Mouse (Mus musculus): ENCODE measurements around the gene Gm10959. TPM values are rescaled to one million over a fixed set of nuclear protein-coding genes. Genes with fewer than 3 reads are reported as not detected.
A peak's percentile ranks its signal among the peaks of the same experiment; 100 is the strongest.

Gene Gm10959
- polyA plus RNA-seq, 1 experiment from 2014 or later = not detected

DNA sequence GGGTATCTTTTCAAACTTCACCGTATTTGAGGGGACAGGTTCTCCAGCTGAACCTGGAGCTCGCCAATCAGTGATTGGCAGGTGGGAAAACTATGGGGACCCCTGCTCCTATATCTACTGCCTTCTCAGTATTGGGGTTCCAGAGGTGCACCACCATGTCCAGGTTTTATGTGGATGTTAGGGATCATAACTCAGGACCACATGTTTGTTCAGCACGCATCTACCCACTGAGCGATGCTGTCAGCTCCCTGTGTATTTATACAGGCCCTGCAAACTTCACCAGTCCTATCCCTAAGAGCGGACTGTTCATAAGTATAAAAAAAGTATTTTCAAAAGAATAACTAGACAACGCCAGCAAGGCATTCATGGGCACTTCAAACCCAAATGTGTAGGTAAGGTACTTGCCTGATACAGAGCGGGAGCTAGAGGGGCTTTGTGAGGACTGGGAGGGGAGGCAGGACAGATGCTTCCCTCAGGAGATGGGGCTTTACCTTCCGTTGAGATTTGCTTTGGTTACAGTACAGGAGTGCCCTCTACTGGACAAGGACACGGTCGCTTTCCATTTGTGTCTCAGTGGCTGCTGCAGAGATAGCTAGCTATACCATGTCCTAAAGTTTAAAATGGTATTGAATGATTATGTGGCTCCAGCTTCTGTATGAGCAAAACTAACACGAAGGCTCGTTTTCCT is 15.3 kb downstream of the Gm10959 start:
- Histone ChIP-seq H3K4me3 (replicated peaks; ENCODE audit: low read length) (no peak overlapping the region), H3K27me3 (replicated peaks; ENCODE audit: control insufficient read depth, insufficient read depth, low read length) (no peaks in the 10 kb centered on the region), H3K9ac (replicated peaks; ENCODE audit: low read depth, low read length) (no peak overlapping the region), H3K4me1 (replicated peaks; ENCODE audit: control insufficient read depth, insufficient read depth, low read length) (0 out of 2 replicates have a peak, but pooled peaks cover 2% of the 10 kb centered on the region), H3K36me3 (ENCODE audit: control insufficient read depth, insufficient read depth) (no peaks in the 10 kb centered on the region), H3K27ac (ENCODE audit: low read length) (no peak overlapping the region), H3K9me3 (ENCODE audit: control insufficient read depth, low read length) (no peaks in the 10 kb centered on the region), H3K4me2 (ENCODE audit: low read length) (no peak overlapping the region)
- 49% methylated on average over 12 of the region's 12 CpGs for WGBS
- peak; percentile 90 for ATAC-seq

DNA sequence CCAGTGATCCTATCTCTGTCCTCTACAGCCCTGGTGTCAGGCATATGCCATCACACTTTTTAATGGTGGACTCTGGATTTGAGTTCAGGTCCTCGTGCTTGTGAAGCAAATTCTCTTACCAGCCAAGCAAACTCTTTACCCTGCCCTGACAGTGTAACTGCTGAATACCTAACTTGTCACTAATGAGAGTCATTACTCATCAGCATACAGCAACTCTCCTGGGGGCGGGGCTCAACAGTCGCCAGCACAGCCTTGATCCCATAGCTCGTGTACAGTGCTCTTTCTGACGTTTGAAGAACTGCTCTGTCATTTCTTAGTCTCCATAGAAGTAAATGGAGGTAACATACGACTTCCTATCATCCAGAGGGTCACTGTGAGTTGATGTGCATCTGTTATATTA is 20.9 kb downstream of the Gm10959 start:
- WGBS = 54% methylated on average over 6 of the region's 6 CpGs
- H3K27ac ChIP-seq (ENCODE audit: low read length) = no peak overlapping the region
- no peak overlapping the region for H3K4me3 ChIP-seq (replicated peaks; ENCODE audit: low read length)
- H3K9me3 ChIP-seq (ENCODE audit: control insufficient read depth, low read length) = no peaks in the 10 kb centered on the region
- ATAC-seq = no peak
- no peaks in the 10 kb centered on the region for H3K27me3 ChIP-seq (replicated peaks; ENCODE audit: control insufficient read depth, insufficient read depth, low read length)
- H3K4me2 ChIP-seq (ENCODE audit: low read length) = no peak overlapping the region
- H3K4me1 ChIP-seq (replicated peaks; ENCODE audit: control insufficient read depth, insufficient read depth, low read length) = no peaks in the 10 kb centered on the region
- H3K36me3 ChIP-seq (ENCODE audit: control insufficient read depth, insufficient read depth) = no peaks in the 10 kb centered on the region
- H3K9ac ChIP-seq (replicated peaks; ENCODE audit: low read depth, low read length) = no peak overlapping the region

DNA sequence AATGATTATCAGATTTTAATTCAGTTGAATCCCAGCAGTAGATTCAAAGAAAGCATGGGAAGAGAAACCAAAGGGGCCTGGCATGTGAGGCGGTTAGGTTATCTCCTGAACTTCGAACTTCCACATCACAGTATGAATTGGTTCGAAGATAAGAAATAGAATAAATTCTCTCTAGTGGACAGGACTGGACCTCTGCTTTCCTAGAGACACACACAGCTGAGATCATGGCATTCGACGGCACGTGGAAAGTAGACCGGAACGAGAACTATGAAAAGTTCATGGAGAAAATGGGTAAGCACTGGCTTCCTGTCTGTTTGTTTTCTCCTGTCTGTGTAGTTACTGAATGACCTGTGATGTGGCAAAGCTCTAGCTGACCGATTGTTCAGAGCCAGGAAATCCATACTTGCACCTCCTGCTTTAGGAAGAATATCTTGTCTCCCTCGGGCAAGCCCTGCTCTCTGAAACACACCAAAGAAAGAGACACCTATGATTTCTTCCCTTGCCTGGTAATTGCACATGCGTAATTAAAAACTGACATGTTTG is 23.9 kb downstream of the Gm10959 start:
- Histone ChIP-seq H3K9me3 (ENCODE audit: control insufficient read depth, low read length) (no peaks in the 10 kb centered on the region), H3K9ac (replicated peaks; ENCODE audit: low read depth, low read length) (no peak overlapping the region), H3K4me1 (replicated peaks; ENCODE audit: control insufficient read depth, insufficient read depth, low read length) (no peaks in the 10 kb centered on the region), H3K36me3 (ENCODE audit: control insufficient read depth, insufficient read depth) (no peaks in the 10 kb centered on the region), H3K27ac (ENCODE audit: low read length) (no peak overlapping the region), H3K4me2 (ENCODE audit: low read length) (no peak overlapping the region), H3K27me3 (replicated peaks; ENCODE audit: control insufficient read depth, insufficient read depth, low read length) (no peaks in the 10 kb centered on the region), H3K4me3 (replicated peaks; ENCODE audit: low read length) (no peak overlapping the region)
- WGBS = 88% methylated on average over 11 of the region's 11 CpGs
- no peak for ATAC-seq

DNA sequence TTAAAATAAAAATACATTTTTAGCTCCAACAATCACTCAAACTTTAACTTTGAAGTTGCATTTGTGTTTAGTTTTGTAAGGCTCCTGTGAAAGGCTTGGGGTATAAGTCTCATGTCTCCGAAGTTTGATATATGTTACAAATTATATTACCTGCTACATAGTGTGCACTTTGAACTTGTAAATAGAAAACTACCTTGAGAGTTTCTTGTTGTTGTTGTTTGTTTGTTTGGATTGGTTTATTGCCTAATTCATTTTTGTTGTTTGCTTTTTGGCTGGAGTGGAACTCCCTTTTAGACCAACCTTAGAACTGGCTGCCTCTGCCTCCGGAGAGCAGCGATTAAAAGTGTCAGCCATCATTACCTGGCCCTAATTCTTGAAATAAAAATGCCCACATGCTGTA is 24.4 kb downstream of the Gm10959 start, which contains the start of gene Fabp2:
TSS of gene Fabp2 (plus strand) at position 301 of the 400 bp plus-strand sequence.
- Histone ChIP-seq H3K36me3 (ENCODE audit: control insufficient read depth, insufficient read depth) (no peaks in the 10 kb centered on the region), H3K4me3 (replicated peaks; ENCODE audit: low read length) (no peak within 1 kb of the TSS), H3K27ac (ENCODE audit: low read length) (no peak within 1 kb of the TSS), H3K4me2 (ENCODE audit: low read length) (no peak within 1 kb of the TSS), H3K9me3 (ENCODE audit: control insufficient read depth, low read length) (no peaks in the 10 kb centered on the region), H3K4me1 (replicated peaks; ENCODE audit: control insufficient read depth, insufficient read depth, low read length) (no peaks in the 10 kb centered on the region), H3K27me3 (replicated peaks; ENCODE audit: control insufficient read depth, insufficient read depth, low read length) (no peaks in the 10 kb centered on the region), H3K9ac (replicated peaks; ENCODE audit: low read depth, low read length) (no peak within 1 kb of the TSS)
- 95% methylated on average over 3 of the region's 3 CpGs for WGBS
- no peak for ATAC-seq

DNA sequence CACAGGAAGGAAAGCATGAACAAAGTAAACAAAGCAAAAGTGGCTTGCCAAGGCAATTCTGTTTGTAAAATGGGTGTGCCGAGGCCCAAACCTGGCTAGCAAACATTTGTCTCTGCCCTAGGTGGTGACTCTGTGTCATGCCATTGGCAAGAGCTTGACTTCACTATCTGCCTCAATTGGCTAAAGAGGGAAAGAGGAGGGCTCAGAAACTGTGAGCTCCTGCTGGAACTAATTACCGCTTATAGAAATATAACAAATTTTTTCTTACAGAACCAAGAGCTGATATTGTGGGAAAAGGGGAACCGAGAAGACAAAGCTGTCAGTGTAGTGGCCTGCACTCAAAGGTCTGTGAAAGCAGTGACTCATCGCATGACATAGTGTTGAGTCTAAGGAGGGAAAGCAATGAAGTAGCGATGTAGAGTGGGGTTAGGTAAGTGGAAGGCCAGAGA is 30.8 kb downstream of the Gm10959 start:
- no peaks in the 10 kb centered on the region for H3K36me3 ChIP-seq (ENCODE audit: control insufficient read depth, insufficient read depth)
- no peak overlapping the region for H3K4me2 ChIP-seq (ENCODE audit: low read length)
- H3K4me1 ChIP-seq (replicated peaks; ENCODE audit: control insufficient read depth, insufficient read depth, low read length) = no peaks in the 10 kb centered on the region
- H3K9ac ChIP-seq (replicated peaks; ENCODE audit: low read depth, low read length) = no peak overlapping the region
- H3K9me3 ChIP-seq (ENCODE audit: control insufficient read depth, low read length) = no peaks in the 10 kb centered on the region
- 89% methylated on average over 5 of the region's 5 CpGs for WGBS
- ATAC-seq = no peak
- no peak overlapping the region for H3K27ac ChIP-seq (ENCODE audit: low read length)
- no peak overlapping the region for H3K4me3 ChIP-seq (replicated peaks; ENCODE audit: low read length)
- H3K27me3 ChIP-seq (replicated peaks; ENCODE audit: control insufficient read depth, insufficient read depth, low read length) = no peaks in the 10 kb centered on the region

DNA sequence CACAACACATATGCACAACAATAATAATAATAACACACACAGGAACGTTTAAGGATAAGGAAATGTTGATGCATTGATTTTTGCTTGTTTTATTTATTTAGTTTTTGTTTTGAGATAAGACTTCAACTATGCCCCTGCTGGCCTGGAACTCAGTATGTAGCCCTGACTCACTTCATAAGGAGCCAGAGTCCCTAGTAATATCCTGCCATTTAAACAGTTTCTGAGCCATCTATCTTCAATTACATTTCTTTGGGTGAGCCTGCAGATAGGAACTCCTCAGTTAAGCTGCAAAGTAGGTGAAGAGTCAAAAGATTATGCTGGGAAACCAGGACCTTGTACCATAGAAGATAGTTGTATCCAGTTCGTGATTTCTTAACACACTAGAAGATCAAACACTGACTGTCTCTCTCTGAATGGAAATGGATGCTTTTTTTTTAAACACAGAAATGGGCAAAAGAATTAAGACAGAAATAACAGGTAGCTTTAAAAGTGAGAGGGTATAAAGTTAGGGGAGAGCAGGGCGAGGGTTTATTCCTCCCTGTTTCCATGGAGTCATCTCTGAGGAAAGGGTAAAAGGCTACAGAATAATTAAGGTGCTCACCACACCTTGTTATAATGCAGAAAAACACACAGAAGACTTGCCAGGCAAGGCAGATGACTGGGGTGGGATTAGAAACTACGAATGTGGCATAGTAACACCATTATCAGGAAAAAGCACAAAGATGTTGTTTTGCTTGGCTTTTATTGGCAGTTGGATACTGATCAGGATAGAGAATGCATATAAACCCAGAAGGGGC is 31.5 kb downstream of the Gm10959 start:
- WGBS = 80% methylated on average over 4 of the region's 4 CpGs

DNA sequence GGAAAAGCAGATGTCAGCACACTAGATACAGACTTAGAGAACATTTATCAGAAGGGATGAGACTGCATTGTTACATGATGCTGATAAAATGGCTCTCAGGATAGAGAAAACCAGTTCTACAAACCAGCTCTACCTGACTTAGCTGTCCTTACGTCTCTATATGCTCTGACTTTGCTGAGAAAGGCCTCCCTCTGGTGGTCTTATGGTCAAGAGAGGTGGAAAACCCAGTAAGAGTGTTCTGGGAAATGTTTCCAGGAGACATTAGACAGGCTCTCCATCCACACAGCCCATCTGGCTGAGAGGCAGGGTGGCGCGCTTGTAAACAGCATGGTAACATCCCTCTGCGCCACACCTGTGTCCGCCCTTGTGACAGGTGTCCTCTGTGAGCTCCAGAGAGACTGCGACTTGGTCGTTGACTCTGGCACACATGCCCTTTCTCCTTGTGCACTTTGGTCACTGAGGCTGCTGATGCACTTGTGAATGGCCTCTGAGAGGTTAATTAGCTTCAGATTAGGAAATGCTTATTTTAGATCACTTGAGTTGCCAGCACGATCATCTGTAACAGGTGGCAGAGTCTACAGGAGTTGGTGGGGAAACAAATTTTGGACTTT is 40.4 kb downstream of the Gm10959 start:
- ATAC-seq = no peak
- WGBS = 87% methylated on average over 8 of the region's 8 CpGs
- H3K36me3 ChIP-seq (ENCODE audit: control insufficient read depth, insufficient read depth) = no peaks in the 10 kb centered on the region
- no peak overlapping the region for H3K4me3 ChIP-seq (replicated peaks; ENCODE audit: low read length)
- no peaks in the 10 kb centered on the region for H3K9me3 ChIP-seq (ENCODE audit: control insufficient read depth, low read length)
- H3K4me2 ChIP-seq (ENCODE audit: low read length) = no peak overlapping the region
- no peaks in the 10 kb centered on the region for H3K27me3 ChIP-seq (replicated peaks; ENCODE audit: control insufficient read depth, insufficient read depth, low read length)
- no peak overlapping the region for H3K9ac ChIP-seq (replicated peaks; ENCODE audit: low read depth, low read length)
- no peaks in the 10 kb centered on the region for H3K4me1 ChIP-seq (replicated peaks; ENCODE audit: control insufficient read depth, insufficient read depth, low read length)
- no peak overlapping the region for H3K27ac ChIP-seq (ENCODE audit: low read length)

More for the DNA sequence above, 31.5 kb downstream of the Gm10959 start:
- no peak overlapping the region for H3K4me2 ChIP-seq (ENCODE audit: low read length)
- no peaks in the 10 kb centered on the region for H3K4me1 ChIP-seq (replicated peaks; ENCODE audit: control insufficient read depth, insufficient read depth, low read length)
- no peak overlapping the region for H3K4me3 ChIP-seq (replicated peaks; ENCODE audit: low read length)
- H3K9ac ChIP-seq (replicated peaks; ENCODE audit: low read depth, low read length) = no peak overlapping the region
- H3K27ac ChIP-seq (ENCODE audit: low read length) = no peak overlapping the region
- H3K9me3 ChIP-seq (ENCODE audit: control insufficient read depth, low read length) = no peaks in the 10 kb centered on the region
- H3K27me3 ChIP-seq (replicated peaks; ENCODE audit: control insufficient read depth, insufficient read depth, low read length) = no peaks in the 10 kb centered on the region
- no peaks in the 10 kb centered on the region for H3K36me3 ChIP-seq (ENCODE audit: control insufficient read depth, insufficient read depth)
- no peak for ATAC-seq

DNA sequence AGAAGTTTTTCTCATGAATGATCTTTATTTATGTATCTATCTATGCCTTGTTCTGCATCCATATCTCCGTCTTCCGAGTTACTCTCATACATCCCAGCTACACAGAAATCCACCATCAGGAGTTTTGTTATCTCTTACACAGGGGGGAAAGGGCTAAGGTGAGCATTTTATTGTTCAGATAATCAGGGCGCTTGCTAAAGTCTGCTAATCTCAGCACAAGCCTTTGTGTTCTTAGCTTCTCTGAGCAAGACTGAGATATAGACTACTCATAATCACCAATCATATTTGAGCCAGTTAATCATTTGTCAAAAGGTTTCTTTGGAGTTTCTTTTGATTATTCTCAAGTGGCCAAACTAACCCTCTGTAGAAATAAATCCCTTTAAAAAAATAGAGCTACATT is 41.6 kb downstream of the Gm10959 start:
- H3K27ac ChIP-seq (ENCODE audit: low read length) = no peak overlapping the region
- no peaks in the 10 kb centered on the region for H3K9me3 ChIP-seq (ENCODE audit: control insufficient read depth, low read length)
- H3K9ac ChIP-seq (replicated peaks; ENCODE audit: low read depth, low read length) = no peak overlapping the region
- H3K4me2 ChIP-seq (ENCODE audit: low read length) = no peak overlapping the region
- no peak overlapping the region for H3K4me3 ChIP-seq (replicated peaks; ENCODE audit: low read length)
- WGBS = 89% methylated on average over 3 of the region's 3 CpGs
- H3K27me3 ChIP-seq (replicated peaks; ENCODE audit: control insufficient read depth, insufficient read depth, low read length) = no peaks in the 10 kb centered on the region
- no peaks in the 10 kb centered on the region for H3K36me3 ChIP-seq (ENCODE audit: control insufficient read depth, insufficient read depth)
- H3K4me1 ChIP-seq (replicated peaks; ENCODE audit: control insufficient read depth, insufficient read depth, low read length) = no peaks in the 10 kb centered on the region
- ATAC-seq = no peak

DNA sequence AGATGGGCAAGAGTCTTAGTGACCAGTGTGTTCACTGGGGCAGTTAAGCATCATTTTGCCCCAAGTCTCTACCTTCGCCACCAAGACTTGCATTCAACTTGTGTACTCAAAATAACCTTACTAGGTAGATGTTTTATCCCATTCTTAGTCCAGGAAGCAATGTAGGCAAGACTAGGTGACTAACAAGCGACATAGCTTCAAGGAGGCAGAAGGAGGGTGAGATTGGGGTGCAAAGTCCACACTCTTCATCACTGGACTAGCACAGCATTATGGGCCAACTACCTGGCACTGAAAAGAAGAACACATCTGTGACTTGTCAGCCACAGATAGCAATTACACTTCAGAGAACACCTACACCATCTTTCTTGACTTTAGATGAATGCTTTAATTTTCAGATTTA is 42.3 kb downstream of the Gm10959 start:
- WGBS = 81% methylated on average over 2 of the region's 2 CpGs

More for the DNA sequence above, 42.3 kb downstream of the Gm10959 start:
- no peak for ATAC-seq
- no peak overlapping the region for H3K9ac ChIP-seq (replicated peaks; ENCODE audit: low read depth, low read length)
- H3K4me1 ChIP-seq (replicated peaks; ENCODE audit: control insufficient read depth, insufficient read depth, low read length) = no peaks in the 10 kb centered on the region
- H3K27me3 ChIP-seq (replicated peaks; ENCODE audit: control insufficient read depth, insufficient read depth, low read length) = no peaks in the 10 kb centered on the region
- no peaks in the 10 kb centered on the region for H3K36me3 ChIP-seq (ENCODE audit: control insufficient read depth, insufficient read depth)
- no peak overlapping the region for H3K4me3 ChIP-seq (replicated peaks; ENCODE audit: low read length)
- no peak overlapping the region for H3K27ac ChIP-seq (ENCODE audit: low read length)
- H3K4me2 ChIP-seq (ENCODE audit: low read length) = no peak overlapping the region
- H3K9me3 ChIP-seq (ENCODE audit: control insufficient read depth, low read length) = no peaks in the 10 kb centered on the region

Measured in forebrain, embryonic 16.5 days (tissue).